Mouse (Mus musculus) thymus, postnatal 4 days (tissue): Measurements from ENCODE around the gene Slc4a4.
A peak's percentile ranks its signal among the peaks of the same experiment; 100 is the strongest.

Experiments
- DNase-seq: peaks from one replicate; pipeline ENCODE4 v3.0.0; 2021

Gene Slc4a4

DNA sequence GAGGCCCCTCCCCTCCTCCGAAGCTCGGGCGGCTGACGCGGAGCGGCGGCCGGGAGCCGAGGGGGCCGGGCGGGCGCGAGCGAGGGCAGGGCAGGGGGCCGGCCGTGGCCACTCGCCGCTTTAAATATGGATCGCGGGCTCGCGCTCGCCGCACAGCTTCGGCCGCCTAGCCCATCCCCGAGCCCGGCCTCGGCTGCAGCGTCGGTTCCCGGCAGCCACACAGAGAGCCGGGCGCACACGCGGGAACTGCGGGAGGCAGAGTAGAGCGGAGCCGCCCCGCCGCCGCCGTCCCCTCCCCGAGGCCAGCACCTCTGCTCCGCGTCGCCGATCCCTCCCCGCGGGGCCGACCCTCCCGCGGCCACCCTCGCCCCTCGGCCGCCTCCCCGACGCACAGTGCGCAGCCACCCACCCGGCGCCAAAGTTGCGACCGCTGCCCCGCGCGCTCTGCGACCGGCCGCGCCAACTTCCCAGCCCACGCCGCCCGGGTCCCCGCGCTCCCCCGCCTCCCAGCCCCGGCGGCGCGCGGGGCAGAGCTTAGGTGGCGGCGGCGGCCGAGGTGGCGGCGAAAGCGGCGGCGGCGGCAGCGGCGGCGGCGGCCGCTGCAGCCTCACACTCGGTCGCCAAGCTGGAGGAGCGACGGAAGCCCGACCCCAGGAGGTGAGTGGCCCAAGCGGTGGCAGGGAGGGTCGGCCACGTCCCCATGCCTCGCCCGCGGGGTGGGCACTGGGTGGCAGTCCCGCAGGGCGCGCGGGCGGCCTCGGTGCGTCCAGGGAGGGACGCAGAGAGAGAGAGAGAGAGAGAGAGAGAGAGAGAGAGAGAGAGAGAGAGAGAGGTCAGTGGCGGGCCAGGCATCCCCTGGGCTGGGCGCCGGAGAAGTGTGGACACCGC is at the start of gene Slc4a4:
Gene Slc4a4 (plus strand): TSS at position 151 of the 888 bp plus-strand sequence.
- peak; percentile 42 for DNase-seq

DNA sequence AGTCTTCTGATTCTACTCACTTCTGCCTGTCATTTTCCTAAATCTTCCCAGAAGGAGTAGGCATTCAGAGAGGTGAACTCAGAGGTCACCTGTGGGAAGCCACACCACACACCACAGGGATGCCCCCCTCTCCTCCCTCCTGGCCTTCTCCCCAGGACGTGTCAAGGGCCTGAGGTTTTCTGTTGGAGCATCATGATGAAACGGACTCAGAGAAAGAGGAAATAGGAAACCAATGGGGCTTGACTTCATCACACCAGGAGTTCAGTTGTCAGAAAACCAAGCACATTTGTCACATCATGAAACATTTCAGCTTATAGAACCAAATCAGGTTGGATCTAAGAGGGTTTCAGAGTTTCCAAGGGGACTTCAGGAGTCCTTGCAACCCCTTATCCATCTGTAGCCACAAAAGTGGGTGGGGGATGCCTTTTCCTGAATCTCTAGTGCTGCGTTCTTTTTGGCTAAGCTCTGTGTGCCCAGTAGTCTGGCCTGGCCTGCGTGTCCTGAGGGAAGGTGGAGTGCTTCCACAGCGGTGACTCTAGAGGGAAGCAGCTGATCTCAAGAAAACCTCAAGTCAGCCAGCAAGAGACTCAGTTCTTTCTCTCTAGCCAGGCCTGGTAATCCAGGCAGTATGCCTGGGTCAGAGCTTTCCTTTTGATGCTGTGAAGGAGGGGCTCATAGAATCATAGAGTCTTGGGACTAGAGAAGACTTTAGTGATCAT is 46.4 kb upstream of the Slc4a4 start:
- DNase-seq: no peak

DNA sequence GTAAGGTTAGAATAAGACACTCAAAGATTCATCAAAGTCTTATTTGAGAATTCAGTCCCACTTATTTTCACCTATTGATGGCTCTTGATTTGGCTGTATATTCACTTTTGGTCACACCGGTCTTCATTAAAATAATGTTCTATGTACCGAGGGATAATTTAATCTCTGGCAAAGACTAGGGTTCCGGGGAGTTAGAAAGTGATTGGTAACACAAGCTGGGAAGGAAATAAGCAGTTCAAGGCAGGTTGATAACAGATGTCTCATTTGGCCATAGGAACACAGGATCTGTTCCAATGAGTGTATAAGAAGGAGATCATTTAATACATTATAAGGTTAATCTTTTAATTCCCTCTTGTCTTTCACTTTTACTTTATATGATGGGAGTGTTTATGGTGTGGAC is 29.3 kb upstream of the Slc4a4 start:
- DNase-seq: no peak

DNA sequence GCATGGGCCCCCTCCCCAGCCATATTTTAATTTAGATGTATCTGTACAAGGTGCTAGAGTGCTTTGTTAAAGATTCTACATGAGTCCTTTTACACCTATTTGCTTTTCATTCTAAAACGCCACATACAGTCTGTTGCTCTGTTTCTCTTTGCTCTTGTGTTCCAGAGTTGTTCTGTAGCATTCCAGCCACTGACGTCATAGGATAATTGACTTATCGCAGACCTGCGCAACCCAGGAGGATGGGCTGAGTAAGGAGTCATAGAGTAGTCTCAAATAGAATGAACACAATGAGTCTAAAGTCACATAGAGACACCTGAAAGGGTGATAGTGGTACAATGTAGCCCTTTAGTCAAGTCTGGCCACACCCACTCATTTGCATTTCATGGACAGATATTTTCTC is 28.8 kb upstream of the Slc4a4 start:
- no peak for DNase-seq

DNA sequence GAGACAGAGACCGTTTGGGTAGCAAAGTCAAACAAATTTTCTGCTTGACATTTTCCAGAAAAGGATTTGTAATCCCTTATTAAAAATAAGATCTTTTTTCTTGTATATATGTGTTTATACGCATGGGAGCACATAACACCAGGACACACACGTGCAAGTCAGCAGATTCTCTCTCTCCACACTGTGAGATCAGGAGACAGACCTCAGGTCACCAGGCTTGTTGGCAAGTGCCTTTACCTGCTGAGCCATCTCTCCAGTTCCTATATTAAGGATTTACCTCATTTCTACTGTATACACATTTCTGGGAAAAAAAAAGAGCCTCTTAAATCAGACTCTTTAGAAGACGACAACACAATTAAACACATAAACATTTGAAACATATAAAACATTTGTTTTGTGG is 28.4 kb upstream of the Slc4a4 start:
- no peak for DNase-seq

DNA sequence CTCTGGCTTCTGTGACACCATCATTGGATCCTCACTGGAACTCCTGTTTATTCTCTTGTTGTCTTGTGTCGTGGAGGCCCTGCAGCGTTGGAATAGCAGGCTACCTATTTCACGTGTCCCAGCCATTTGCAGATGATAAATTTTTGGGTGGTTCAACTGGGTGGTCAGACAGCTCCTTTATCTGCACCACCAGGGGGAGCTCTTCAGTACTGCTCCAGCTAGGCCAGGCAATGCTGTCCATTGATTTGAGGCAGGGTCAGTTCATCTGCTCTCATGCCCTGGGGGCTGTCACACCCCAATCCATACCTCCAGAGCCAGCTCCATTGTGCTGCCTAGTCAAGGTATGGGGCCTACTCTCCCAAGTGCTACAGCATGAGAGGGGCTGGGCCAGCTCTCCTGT is 24.5 kb upstream of the Slc4a4 start:
- DNase-seq: peak; percentile 29

DNA sequence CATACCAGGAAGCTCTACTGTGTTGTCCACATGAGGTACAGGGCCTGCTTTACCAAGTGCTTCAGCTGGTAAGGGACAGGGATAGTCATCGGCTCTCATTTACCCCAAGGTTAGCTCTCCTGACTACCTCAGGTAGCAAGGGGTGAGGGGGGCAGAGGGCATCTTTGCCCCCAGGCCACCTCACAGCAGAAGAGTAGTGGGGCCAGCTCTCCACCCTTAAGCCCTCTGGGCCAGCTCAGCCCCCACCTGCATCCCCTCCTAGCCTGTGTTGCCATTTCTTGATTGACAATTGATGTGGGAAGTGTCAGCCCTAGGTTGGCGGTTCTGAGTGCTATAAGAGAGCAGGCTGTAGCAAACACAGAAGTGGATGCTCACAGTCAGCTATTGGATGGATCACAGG is 23.8 kb upstream of the Slc4a4 start:
- DNase-seq: no peak

DNA sequence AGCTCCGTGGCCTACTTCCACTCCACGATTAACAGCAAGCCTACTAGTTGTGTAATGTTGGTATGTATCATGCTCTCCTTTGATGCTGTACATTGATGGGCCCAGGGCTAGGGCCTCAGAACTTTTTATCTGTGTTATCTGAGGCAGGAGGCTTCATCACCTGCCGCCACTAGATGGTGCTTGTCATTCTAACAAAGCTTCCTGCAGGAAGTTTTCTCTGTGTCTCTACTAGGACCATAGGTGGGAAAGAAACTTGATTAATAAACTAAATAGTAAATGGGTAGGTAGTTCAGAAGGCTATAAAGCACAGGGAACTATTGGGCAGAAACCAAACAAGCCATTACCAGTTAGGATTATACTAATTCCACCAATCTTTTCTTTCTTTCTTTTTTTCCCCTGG is 2.5 kb upstream of the Slc4a4 start:
- DNase-seq: peak; percentile 41

DNA sequence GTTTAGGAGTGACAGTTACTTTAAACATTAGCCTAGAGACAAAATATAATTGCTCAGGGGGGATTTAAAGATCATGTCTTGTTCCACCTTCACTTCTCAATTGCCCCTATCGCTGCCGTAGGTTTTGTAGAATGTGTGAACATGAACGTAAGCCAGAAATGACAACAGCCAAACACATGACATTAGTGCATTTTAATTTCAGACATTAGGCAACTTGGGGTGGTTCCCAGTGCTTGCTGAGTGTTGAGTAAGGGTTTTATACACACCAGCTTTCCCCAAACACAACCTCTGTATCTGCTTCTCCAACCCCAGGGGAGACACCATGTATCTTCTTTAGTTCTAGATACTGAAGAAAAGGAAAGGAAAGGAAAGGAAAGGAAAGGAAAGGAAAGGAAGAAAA is 1.1 kb upstream of the Slc4a4 start:
- no peak for DNase-seq

DNA sequence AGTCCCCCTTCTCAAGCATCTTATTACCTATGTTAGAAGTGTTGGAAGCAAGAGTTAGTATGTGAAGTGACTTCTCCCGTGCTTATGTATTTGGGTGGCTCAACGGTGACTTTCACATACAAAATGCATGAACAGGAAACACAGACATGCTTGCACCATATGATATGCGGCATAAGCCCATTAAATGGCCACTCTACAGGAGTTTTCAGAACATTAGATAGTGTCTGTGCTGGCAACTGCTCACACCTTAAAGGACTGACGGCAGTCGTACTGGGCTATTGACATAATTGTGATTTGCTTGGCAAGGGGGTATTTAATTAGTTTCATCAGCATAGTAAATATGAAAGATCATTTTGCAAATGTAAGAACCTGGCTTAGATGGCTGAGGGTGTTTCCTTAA is 674 bp upstream of the Slc4a4 start:
- DNase-seq: no peak

DNA sequence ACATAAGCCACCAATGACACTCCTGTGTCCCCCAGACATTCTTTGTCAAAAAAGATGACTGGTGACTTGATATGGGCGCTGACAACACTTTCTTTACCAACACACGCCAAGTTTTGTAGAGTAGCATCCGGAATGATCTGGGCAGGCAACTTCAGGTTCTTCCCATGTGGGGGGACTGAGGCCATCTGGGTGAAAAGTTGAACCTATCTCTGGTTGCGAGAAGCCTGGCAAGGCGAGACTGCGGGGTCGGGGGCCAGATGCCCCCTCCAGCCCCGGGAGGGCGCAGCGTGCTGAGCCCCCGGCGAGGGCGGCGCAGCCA is 310 bp upstream of the Slc4a4 start:
- no peak for DNase-seq

DNA sequence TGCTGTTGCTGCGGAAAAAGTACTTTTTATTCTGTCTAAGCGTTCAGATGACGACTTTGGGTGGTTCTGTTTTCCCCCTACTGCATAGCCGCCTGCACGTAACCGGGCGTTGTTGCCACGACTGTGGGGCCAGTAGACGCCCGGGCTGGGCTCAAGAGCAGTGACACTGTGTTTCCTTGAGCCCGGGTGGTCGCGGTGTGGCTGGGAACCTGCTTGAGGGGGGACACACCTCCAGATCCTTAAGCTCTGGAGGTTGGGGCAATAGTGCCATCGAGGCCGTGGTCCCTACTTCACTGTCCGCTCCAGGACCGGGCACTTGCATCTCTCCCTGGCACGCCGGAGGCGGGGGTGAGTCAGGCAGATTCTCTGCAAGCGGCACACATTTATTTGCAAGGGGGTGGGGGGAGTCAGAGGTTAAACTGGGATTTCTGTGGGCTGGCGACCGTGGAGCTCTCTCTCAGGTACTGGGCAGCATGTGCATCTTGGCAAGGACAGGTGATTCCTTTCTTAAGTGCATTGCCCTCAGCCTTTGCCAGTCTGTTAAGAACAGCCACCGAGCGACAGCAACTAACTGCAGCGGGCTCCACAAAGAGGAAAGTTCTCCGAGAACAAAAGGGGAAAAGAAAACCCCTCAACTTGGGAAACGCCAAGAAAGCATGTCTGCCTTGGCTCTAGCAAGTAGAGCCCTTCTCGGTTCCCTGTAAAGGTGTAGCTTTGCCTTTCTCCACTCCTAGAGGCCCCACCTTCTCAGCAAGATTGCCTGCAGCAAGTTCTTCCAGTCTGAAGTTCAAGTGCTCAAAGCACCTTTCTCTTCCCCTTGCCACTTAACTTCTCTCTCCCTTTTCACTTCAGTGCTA is 1.2 kb downstream of the Slc4a4 start:
- DNase-seq: peak; percentile 21

DNA sequence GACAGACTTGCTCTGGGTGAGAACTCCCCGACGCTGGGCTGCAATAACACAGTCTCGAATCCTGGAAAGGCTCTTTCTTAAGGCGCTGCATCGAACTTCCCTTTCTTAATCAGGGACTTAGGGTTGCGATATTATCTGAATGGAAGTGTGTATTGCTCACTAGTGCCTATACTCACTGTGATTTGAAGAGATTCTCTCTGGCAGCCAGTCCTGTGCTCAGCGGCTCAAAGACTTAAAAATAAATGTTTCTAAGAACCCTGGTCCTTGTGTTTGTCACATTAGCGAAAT is 1.7 kb downstream of the Slc4a4 start:
- no peak for DNase-seq

DNA sequence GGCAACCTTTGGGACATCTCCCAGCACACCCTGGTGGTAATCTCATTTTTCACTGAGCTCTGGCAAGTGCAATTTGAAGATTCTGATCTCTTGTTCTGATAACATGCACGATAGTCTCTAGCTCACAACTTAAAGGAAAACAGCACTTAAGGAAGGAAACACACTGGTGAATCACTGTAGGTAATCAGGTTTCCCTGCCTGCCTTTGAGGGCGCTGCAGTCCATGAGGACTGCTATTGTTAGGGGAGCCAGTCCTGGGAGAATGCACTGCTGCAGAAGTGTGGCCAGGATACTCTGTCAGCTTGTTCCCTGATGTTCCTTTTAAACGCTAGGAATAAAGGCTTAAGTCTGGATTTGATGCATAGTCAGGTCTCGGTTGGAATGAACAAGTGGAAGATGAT is 2.7 kb downstream of the Slc4a4 start:
- no peak for DNase-seq

DNA sequence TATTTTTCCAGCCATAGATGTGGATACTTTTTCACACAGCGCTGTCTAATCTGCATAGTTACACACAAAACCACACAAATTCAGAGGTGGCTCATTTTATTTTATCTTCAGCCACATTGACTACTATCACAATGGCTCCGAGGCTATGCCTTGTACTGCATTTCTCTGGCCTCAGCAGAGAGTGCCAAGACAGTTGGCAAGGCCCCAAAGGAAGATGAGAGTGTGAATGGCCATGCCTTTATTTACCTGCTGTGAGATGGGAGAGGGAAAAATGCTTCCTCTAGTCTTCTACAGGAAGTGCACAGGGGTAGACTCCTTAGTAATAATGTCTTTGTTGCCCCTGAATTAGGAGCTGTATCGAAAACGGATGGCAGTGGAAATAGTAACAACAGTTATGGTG is 3.5 kb downstream of the Slc4a4 start:
- DNase-seq: no peak

DNA sequence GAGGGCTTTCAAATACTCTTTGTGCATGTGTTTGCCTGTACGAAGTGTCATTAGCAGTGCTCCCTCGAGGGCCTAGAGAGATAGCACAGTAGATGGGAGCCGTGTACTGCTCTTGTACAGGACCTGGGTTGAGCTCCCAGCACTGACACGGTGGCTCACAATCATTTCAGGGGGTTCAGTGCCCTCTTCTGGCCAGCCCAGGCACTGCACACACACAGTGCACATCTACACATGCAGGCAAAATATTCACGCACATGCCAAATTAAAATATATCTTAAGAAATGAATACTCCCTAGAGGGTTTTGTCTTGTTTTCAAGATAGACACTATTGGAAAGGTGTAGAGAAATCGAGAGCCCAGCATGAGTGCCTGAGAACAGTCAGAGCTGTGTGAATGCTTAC is 10.0 kb downstream of the Slc4a4 start:
- DNase-seq: no peak

DNA sequence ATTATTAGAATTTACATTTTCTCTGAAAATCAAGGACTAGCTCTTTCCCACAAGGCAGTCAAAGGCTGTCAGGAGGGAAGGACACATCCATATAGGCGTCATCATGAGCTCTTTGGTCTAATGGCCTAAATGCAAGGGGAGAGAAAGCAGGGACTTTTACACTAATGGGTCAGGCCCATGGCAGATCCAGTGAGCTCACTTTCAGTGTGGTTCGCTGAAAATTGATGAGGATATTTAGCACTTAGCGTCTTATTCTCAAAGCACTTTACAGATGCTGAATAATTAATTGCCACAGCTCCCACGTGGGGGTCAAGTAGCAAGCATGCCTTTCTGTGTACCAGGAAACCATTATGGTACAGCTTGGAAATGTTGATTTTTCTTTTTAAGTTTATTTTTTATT is 16.5 kb downstream of the Slc4a4 start:
- DNase-seq: no peak

DNA sequence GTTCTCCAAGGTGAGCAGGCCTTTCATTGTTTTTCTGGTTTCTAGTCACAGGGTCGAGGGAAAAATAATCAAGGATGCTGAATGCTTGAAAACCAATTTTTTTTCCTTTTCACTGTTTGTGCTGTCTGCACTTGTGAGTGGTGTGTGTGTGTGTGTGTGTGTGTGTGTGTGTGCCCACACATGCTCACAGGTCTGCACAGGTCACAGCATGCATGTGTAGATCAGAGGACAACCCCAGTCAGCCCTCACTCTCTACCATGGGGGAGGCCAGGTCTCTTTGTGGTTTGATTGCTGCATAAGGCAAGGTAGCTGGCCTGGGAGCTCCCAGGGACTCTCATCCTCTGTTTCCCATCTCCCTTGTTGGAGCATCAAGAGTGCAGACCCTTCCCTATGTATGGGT is 16.9 kb downstream of the Slc4a4 start:
- no peak for DNase-seq

DNA sequence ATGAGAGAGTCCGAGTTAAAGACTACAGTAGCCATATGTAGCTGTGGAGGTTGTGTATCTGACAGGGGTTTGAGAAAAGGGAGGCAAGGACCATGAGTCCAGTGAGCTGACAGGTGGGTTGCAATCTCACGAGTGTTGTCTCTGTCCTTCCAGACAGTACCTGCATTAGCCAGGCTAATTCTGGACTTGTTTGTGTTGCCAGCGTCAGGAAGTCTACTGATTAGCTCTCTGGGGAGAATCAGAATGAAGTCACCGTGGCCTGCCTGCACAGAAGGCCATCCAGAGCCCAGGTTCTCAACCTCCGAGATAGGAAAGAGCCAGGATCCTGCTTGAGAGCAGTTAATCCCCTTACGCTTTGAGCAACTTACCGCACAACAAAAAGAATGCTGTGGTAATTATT is 18.2 kb downstream of the Slc4a4 start:
- DNase-seq: no peak

DNA sequence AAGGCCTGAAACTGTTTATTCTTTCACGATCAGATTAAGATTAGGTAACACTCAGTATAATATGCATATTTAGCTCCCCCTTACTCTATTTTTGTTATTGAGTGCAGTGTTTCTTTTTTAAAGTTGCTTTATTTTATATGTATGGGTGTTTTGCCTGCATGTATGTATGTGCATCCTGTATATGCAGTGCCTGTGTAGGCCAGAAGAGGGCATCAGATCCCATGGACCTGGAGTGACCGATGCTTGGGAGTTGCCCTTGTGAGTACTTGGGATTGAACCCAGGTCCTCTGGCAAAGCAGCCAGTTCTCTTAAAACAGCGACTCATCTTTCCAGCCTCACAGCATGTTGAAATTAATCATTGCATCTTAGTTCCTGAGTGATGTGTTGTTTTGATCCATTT is 21.0 kb downstream of the Slc4a4 start:
- DNase-seq: no peak

DNA sequence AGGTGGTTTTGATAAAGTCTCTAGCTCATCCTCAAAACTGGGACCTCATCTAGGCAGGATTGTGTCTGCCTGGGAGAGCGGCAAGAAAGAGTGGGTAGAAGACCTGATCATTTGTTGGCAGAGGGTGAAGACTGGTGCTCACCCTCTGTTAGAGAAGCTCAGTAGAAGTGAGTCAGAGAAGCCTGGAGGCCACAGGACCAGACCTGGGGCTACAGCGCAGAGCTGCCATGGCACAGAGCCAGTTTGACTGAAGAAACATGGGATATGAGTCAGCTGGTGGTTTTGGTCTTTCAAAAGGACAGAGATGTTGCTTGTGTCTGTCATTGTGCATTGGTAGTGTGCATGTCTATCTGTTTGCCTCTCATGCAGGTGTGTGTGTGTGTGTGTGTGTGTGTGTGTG is 26.0 kb downstream of the Slc4a4 start:
- DNase-seq: no peak

DNA sequence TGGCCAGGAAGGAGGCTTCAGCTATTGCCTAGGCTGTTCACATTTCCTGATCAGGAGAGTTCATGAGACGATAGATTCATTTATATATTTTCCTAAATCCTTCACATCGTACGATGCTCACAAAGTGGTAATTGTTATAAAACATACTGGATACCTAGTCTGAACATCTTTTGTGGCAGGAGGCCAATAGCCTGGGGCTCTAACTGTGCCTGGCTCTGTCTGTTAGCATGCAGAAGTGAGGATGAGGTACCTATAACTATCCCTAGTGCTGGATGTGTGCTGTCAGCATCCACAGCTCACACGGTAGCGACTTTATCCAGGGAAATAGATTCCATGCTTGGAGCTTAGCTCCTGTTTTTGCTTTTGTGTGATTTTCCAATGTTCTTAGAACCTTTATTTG is 28.5 kb downstream of the Slc4a4 start:
- no peak for DNase-seq

DNA sequence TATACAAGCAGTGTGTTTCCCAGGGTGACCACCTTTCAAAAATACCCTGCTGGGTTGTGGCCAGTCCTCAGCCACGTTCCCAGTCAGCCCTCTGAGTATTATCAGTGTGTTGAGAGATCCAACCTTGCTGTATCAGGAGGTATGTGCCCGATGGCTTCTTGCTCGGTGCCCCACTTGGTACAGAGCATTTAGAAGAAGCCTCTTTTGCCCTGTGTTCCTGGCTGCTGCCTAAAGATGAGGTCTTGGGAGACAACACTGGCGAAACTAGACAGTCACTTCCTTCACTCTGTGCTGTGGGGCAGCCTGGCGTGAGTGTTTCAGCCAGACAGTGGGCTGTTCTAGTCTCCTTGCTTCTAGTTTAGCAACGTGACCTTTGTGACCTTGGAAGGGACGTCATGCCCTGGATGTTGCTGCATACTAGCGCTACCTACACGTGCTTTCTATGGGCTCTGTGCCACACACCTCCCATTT is 29.9 kb downstream of the Slc4a4 start:
- no peak for DNase-seq

DNA sequence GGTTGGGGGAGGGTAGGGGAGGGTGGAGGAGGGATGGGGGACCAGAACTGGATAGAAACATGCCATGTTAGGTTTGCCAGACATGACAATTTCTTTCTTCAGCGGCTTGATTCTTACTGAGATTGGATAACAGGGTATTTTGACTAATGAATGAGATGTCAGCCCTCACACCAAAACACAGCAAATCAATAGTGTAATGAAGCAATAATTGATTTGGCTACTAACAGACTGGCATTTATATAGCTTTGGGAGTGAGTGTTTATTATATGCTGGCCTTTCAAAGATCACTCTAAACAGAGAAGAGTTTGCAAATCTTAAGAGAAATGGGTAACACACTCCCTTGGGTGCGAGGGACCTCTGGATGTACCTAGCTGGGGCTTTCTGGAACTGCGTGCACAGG is 30.6 kb downstream of the Slc4a4 start:
- no peak for DNase-seq
